Mouse (Mus musculus) liver, embryonic 14.5 days (tissue): ENCODE data around the gene Focad. TPM values are rescaled to one million over a fixed set of nuclear protein-coding genes. Genes with fewer than 3 reads are reported as not detected.
A peak's percentile ranks its signal among the peaks of the same experiment; 100 is the strongest.

Experiments
- ATAC-seq: fragments of 200-750 bp; cut with Nextera tagmentation; 2 replicates; pipeline ENCODE4 v1.8.0; 2017; ENCODE audit warnings: moderate number of reproducible peaks, mild to moderate bottlenecking, moderate library complexity; ENCODE audit not compliant: insufficient read depth
- DNase-seq, 3 experiments: peaks; one replicate each; pipeline ENCODE4 v3.0.0-alpha.2; 2012 to 2013; ENCODE audit warnings: low read depth in 3 of 3, low spot score in 3 of 3
- H3K27ac ChIP-seq: fragments of 300-500 bp; sonication (generic); 2 replicates; pipeline ENCODE4 v1.5.1; 2014; ENCODE audit warnings: moderate library complexity, mild to moderate bottlenecking, control low read depth, inconsistent platforms
- H3K27me3 ChIP-seq: fragments of 300-500 bp; sonication (generic); 2 replicates; pipeline ENCODE4 v1.6.1; 2014; ENCODE audit warnings: mild to moderate bottlenecking, low read length, moderate library complexity; ENCODE audit not compliant: control insufficient read depth, insufficient read depth
- H3K36me3 ChIP-seq: fragments of 300-500 bp; sonication (generic); replicated peaks from 2 replicates; pipeline ENCODE4 v1.6.1; 2014; ENCODE audit warnings: low read depth; ENCODE audit not compliant: control insufficient read depth, insufficient read depth
- H3K4me1 ChIP-seq, 2 experiments: fragments of 200-500 bp in 1 of 2; fragments of 300-500 bp in 1 of 2; sonication (generic) in 1 of 2; replicated peaks; 2 replicates each; pipeline ENCODE4 v1.6.1; 2012 to 2014; ENCODE audit warnings: antibody characterized with exemption in 1 of 2, inconsistent platforms in 1 of 2, low read length in 1 of 2; ENCODE audit not compliant: control insufficient read depth in 2 of 2, insufficient read depth in 2 of 2
- H3K4me2 ChIP-seq: fragments of 300-500 bp; sonication (generic); 2 replicates; pipeline ENCODE4 v1.6.1; 2014; ENCODE audit warnings: low read depth, mild to moderate bottlenecking, control low read depth, moderate library complexity
- H3K4me3 ChIP-seq, 2 experiments: fragments of 200-500 bp in 1 of 2; fragments of 300-500 bp in 1 of 2; sonication (generic) in 1 of 2; 2 replicates each; pipeline ENCODE4 v1.5.1; 2012 to 2014; ENCODE audit warnings: low read depth in 2 of 2, low read length in 2 of 2, mild to moderate bottlenecking in 2 of 2, control low read depth in 1 of 2, inconsistent platforms in 1 of 2, moderate library complexity in 1 of 2; ENCODE audit not compliant: insufficient read depth in 1 of 2
- H3K9ac ChIP-seq: fragments of 300-500 bp; sonication (generic); replicated peaks from 2 replicates; pipeline ENCODE4 v1.6.1; 2014; ENCODE audit warnings: mild to moderate bottlenecking, control low read depth, moderate library complexity
- H3K9me3 ChIP-seq: fragments of 300-500 bp; sonication (generic); 2 replicates; pipeline ENCODE4 v1.6.1; 2016; ENCODE audit warnings: low read length, mixed read lengths; ENCODE audit not compliant: control insufficient read depth
- CTCF ChIP-seq: IDR thresholded peaks from 2 replicates; pipeline ENCODE4 v1.5.1; 2016; ENCODE audit warnings: antibody characterized with exemption, low read depth, control low read depth
- EP300 ChIP-seq: IDR thresholded peaks from 2 replicates; pipeline ENCODE4 v1.6.1; 2016; ENCODE audit warnings: antibody characterized with exemption, low read depth
- WGBS: fragments of 180-500 bp; shearing (Covaris S2); extraction: QIAGEN DNeasy Blood & Tissue Kit; methylation state at CpG from one replicate; pipeline ENCODE4 v1.1.7; 2014; ENCODE audit not compliant: insufficient replicate concordance; 5-methylcytosine and 5-hydroxymethylcytosine counted together
- polyA plus RNA-seq, 2 experiments: library from polyadenylated mRNA; depleted of rRNA in 1 of 2; stranded (reverse) in 1 of 2; unstranded in 1 of 2; fragments of >200 nt; fragmentation: Nextera tagmentation in 1 of 2; extraction: Ambion mirVana in 1 of 2; gene quantifications; 2 replicates each; pipeline versions ENCODE4 v1.2.1 to v1.2.3; 2012 to 2014

The Focad gene
- polyA plus RNA-seq, 2 experiments = 5.2 to 8.9 TPM

DNA sequence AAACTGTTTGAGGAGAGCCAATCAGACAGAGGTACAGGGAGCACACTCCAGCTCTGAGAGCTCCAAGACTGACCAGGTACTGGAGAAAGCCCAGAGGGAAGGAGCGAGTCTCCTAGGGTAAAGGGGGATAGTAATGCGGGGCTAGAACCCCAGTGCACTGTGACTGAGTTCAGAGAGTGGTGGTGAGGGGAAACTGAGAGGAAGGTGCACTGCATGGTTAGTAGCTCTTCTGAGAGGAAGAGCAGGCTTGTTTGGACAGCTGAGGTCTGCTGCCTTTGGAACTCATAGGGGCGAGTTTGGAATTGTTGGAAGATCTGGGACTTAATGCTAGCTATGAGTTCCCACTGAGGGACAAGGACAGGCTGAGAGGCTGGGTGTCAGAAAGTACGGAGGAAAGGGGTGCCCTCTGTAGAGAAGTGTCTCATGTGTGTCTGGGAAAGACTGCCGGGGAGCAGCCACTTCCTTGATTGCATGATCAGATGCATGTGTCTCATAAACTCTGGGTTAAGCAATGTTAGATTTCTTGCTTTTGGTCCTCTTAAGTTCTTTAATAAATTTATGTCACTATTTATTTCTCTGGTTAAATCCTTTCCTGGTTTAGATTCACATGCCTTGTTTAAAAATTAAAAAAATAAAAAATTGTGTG lies 24.4 kb downstream of the Focad start:
- no peak for TF ChIP-seq EP300
- TF ChIP-seq CTCF = no peak
- DNase-seq = no peak
- Histone ChIP-seq H3K27me3 (no peaks in the 10 kb centered on the region), H3K9ac (peak overlapping the region; percentile 1; the same call in 1 of the 2 replicates), H3K9me3 (no peaks in the 10 kb centered on the region), H3K4me1 (peaks cover 16 to 18% of the 10 kb centered on the region in 2 experiments), H3K27ac (no peak overlapping the region), H3K36me3 (no peaks in the 10 kb centered on the region), H3K4me3 (no peak overlapping the region), H3K4me2 (no peak overlapping the region)
- ATAC-seq = no peak
- WGBS = 54% methylated on average over 5 of the region's 5 CpGs

GRCm38 (mm10) chr4:88120091-88120490 lies 25.7 kb downstream of the Focad start:
- Histone ChIP-seq H3K4me2 (no peak overlapping the region), H3K4me3 (no peak overlapping the region), H3K27me3 (no peaks in the 10 kb centered on the region), H3K27ac (no peak overlapping the region), H3K4me1 (peaks cover 13 to 18% of the 10 kb centered on the region in 2 experiments), H3K9me3 (no peaks in the 10 kb centered on the region), H3K9ac (no peak overlapping the region), H3K36me3 (no peaks in the 10 kb centered on the region)
- no peak for ATAC-seq
- TF ChIP-seq EP300 (no peak), CTCF (no peak)
- no peak for DNase-seq

GRCm38 (mm10) chr4:88122472-88122871 lies 28.0 kb downstream of the Focad start:
- Histone ChIP-seq H3K36me3 (no peaks in the 10 kb centered on the region), H3K4me1 (peaks cover 11 to 14% of the 10 kb centered on the region in 2 experiments), H3K4me3 (no peak overlapping the region), H3K4me2 (no peak overlapping the region), H3K9me3 (no peaks in the 10 kb centered on the region), H3K27me3 (no peaks in the 10 kb centered on the region), H3K9ac (no peak overlapping the region), H3K27ac (no peak overlapping the region)
- TF ChIP-seq CTCF (no peak), EP300 (no peak)
- ATAC-seq = no peak
- WGBS = 77% methylated on average over 3 of the region's 3 CpGs
- DNase-seq = no peak

GRCm38 (mm10) chr4:88135936-88136335 lies 41.5 kb downstream of the Focad start:
- no peaks in the 10 kb centered on the region for H3K27me3 ChIP-seq
- H3K9me3 ChIP-seq = no peaks in the 10 kb centered on the region
- H3K9ac ChIP-seq = no peak overlapping the region
- DNase-seq (no peak), ATAC-seq (no peak)
- TF ChIP-seq EP300 (no peak), CTCF (no peak)
- no peaks in the 10 kb centered on the region for H3K36me3 ChIP-seq
- H3K4me1 ChIP-seq = no peaks in the 10 kb centered on the region
- no peak overlapping the region for H3K4me3 ChIP-seq
- H3K4me2 ChIP-seq = no peak overlapping the region
- no peak overlapping the region for H3K27ac ChIP-seq
- 68% methylated on average over 2 of the region's 2 CpGs for WGBS

- H3K9me3 ChIP-seq = no peaks in the 10 kb centered on the region
- WGBS = 64% methylated on average over 4 of the region's 4 CpGs
- no peak overlapping the region for H3K4me2 ChIP-seq
- no peaks in the 10 kb centered on the region for H3K27me3 ChIP-seq
- no peaks in the 10 kb centered on the region for H3K36me3 ChIP-seq
- no peak for DNase-seq
- no peak overlapping the region for H3K9ac ChIP-seq
- H3K27ac ChIP-seq = no peak overlapping the region
- TF ChIP-seq EP300 (no peak), CTCF (no peak)
- ATAC-seq = no peak
- H3K4me1 ChIP-seq = no peaks in the 10 kb centered on the region
- no peak overlapping the region for H3K4me3 ChIP-seq
These were observed 42.1 kb downstream of the Focad start for GRCm38 (mm10) chr4:88136528-88136927.
